Mouse (Mus musculus): ENCODE measurements around the gene App.
A peak's percentile ranks its signal among the peaks of the same experiment; 100 is the strongest.

App gene

GRCm38 (mm10) chr16:85173373-85174081, at the start of gene App:
App (minus strand) TSS chr16:85173766.
- peak; percentile 89 to 98 for DNase-seq

- no peak for DNase-seq
These were observed 42.3 kb upstream of the App start for GRCm38 (mm10) chr16:85215846-85216245.

DNA sequence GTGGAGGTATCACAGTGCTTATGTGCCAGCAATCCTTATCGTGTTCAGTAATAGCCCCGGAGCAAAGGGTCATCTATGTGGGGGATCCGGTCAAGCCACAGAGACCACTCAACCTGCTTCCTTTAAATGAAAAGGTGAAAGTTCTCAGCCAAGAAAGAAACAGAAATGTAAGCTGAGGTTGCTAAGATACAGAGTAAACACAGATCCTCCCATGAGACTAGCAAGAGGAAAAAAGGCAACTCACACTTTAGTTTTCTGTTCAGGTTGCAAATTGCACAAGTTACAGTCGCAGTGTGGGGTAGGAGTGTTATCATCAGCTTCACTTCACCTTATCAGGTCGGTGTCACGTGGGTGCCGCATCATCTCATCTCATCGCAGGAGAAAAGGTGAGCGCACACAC, 41.6 kb upstream of the App start:
- DNase-seq: no peak

DNA sequence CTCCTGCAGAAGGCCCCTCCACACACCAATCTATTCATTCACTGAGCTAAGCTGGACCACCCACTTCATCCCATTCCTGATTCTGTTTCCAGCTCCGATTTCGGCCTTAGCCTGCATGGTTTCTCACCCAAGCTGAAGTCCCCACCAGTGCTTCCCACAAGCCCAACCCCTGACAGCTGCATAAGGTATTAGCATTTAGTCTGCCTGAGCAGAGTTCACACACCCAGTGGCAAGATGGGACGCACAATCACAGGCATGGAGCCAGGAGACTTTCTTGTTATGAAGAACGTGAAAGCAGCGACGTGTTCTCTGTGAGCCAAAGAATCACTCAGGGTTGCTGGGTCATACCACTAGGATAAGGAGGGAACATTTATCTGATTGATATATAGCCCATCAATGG, 22.1 kb upstream of the App start:
- no peak for DNase-seq

DNA sequence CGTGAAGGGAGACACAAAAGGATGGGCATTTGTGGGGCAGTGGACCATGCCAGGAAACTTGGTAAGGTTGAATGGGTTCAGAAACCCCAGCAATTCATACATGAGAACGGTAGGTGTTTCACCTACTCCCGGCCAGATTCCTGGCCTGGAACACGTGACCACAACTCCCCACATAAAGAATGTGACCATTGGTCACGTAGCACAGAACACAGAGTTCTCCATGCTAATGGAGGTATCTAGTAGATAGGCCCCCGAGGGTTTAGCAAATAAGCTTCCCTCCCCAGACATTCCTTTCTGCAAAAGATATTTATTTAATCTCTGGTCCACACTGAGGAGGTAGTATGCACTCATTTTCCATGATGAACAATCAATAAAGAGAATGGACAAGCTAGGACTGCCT, 21.6 kb upstream of the App start:
- no peak for DNase-seq

DNA sequence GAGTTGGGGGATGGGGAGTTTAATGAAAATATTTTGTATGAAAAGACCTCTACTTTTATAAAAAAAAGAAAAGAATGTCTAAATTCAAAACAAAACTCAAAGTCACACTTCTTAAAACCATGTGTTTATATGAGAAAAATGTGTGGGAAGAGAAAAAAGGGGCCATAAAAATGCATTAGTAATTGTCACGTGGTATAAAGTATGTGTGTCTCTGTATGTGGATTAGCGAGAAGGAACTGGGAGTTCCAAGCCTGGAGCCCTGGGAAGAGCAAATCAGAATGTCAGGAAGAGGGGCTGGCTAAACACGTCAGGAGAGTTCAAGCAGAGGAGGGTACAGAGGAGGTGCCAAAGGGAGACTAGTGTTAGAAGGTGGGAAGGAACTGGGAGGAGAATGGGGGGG, 7.9 kb upstream of the App start:
- no peak for DNase-seq

DNA sequence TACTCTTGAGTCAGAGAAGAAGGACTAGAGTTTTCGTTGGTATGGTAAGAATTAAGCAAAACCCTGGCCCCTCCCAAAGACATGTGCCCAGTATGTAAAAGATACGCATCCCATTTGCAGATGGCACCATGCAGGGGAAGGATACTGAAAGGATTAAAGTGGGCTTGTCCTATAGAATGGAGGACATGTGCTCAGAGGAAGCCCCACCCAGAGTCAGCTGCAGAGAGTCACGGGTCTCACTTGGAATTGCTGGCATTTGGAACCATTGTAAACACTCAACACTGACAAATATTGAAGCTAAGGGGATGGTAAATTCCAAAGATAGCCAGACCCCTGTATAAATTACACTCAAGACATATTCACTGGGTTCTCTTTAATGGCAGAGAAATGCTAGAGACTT, 7.1 kb upstream of the App start:
- no peak for DNase-seq

- DNase-seq: no peak
These were observed 3.1 kb upstream of the App start for GRCm38 (mm10) chr16:85176666-85177065.

GRCm38 (mm10) chr16:85172571-85173372, 794 bp downstream of the App start:
- peak in 1 of 2 experiments; percentile 78 for DNase-seq

DNA sequence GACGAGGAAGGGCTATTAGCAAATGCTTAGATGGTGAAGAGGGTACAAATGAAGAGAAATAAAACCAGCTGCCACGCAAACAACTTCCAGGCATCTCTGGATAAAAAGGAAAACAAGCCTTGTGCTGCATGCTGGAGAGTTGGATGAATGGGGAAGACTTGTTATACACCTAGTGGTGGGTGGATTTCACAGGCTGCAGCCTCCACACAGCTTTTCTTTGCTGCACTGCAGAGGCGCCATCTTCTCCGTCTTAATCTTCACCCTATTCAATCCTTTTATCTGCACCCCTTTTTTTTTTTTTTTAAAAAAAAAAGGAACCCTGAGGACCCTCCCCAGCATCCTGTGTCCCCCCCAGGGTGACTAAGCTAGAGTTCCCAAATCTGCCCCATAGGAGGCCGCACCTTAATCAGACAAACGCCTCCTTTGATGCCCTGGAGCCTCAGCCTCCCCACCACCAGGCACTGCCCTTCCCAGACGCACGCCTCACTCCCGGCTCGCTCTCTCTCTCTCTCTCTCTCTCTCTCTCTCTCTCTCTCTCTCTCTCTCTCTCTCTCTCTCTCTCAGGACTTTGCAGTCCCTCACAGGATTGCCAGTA, 1.5 kb downstream of the App start:
- peak; percentile 65 to 70 for DNase-seq

- peak; percentile 33 to 56 for DNase-seq
These were observed 2.6 kb downstream of the App start for GRCm38 (mm10) chr16:85170826-85171510.

DNA sequence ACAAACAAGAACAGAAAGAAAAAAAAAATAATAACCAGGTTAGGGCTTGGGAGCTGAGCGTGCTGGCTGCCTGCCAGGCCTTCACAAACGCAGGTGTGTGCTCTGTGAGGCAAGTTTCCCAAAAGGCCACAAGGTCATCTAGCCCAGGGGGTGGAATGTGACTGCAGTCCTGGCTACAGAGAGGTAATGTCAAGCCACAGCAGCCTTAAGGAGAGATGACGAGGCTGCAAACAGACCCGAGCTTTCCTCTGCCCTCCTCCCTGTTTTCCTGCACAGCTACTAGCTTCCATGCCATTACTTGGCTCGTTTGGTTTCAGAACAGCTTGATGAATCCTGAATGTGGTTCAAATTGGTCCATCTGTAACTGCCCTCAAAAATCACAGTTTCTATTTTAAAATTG, 4.7 kb downstream of the App start:
- peak; percentile 70 to 83 for DNase-seq

- no peak for DNase-seq
These were observed 7.4 kb downstream of the App start for GRCm38 (mm10) chr16:85166205-85166604.

DNA sequence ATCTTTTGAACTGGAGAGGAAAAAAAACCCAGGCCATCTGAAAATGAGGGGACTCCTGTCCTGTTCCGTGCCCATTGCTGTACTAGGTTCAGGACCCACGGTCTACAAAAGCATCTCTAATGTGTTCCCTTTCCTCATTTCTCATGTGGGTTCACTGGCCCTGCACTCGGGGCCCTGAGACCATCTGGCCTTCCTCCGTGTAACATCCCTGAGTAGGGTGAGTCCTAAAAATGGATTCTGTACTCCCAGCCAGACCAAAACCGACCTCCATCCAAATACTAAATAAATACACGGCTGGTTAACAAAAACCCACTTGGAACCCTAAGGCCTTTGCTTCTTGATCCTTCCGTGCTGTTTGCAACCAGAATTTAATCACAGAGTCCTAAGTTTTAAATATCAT, 7.9 kb downstream of the App start:
- peak; percentile 52 to 64 for DNase-seq

DNA sequence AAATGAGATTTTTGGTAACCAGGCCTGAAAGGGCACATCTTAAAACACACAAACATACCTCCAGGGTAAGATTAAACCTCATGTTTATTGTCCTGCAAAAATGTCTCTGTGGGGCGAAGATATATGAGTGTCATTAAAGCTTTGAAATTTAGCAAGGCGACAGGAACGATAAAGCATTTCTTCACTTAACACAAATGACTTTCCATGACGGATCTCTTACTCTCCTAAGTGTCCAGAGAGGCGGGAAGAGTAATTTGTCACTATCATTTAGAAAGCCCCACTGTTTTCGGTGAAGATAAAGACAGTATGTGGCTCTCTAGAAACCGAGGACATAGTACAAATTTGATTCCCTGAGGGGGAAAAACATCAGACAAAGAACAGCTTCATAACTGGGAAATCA, 8.4 kb downstream of the App start:
- no peak for DNase-seq

GRCm38 (mm10) chr16:85162779-85163178, 10.8 kb downstream of the App start:
- DNase-seq: no peak

DNA sequence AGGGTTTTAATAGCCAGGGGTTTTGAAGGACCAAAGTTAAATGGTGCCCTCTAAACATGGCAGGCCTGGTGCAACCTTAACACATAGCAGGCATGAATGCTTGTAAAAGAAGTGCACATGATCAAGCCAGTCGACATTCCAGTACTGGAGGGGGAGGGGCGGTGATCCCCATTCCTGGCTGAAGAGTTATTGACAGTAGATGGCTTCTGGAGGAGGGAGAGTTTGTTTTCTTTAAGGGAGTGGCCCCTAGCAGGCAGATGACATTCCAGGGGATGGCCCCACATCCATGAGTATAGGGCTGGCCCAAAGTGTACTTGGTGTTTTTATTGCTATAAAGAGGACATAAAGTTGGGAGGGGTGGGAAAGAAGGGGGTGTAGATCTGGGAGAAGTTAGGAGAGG, 13.4 kb downstream of the App start:
- no peak for DNase-seq

- no peak for DNase-seq
These were observed 15.6 kb downstream of the App start for GRCm38 (mm10) chr16:85157796-85158546.

DNA sequence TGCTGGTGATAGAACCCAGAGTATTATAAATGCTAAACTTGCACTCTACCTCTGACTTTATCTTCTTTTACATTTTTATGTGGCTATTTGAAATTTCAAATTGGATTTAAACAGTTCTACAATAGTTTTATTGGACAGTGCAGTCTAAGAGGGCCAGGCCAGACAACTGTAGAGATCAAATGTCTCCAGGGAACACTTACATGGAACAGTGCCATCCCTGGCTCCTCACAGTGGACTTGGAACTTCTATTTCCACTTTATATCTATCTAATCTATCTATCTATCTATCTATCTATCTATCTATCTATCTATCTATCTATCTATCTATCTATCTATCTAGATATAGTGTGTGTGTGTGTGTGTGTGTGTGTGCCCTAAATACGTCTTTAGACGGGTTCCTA, 16.4 kb downstream of the App start:
- DNase-seq: no peak

DNA sequence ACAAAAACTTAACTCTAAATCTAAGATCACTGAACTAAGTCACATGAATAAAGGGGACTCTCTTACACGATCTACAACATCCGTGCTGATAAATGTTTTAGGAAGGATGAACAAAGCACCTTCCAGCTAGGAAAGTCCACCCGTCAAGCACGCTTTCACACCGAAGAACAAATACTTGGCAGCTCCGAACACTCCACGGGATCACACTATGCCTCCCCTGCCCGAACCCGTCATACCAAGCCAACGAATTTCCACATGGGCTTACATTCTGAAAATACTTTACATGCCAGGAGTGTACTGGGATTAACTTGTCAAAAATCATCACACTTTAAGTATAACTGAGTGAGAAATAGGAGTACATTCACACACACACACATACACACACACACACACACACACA, 17.7 kb downstream of the App start:
- no peak for DNase-seq

GRCm38 (mm10) chr16:85152457-85152856, 21.1 kb downstream of the App start:
- no peak for DNase-seq

GRCm38 (mm10) chr16:85151681-85152080, 21.9 kb downstream of the App start:
- peak in 1 of 2 experiments; percentile 37 for DNase-seq

- DNase-seq: no peak
These were observed 22.7 kb downstream of the App start for GRCm38 (mm10) chr16:85150902-85151301.
